Mouse (Mus musculus) thymus, adult 2 months (tissue): ENCODE measurements around the gene Serpina10. TPM values are rescaled to one million over a fixed set of nuclear protein-coding genes. Genes with fewer than 3 reads are reported as not detected.

Experiments used
- DNase-seq: peaks from one replicate; pipeline ENCODE4 v3.0.0; 2021
- H3K27ac ChIP-seq: fragments of 200-500 bp; 2 replicates; pipeline ENCODE4 v1.5.1; 2012; ENCODE audit warnings: low read length, control low read depth; ENCODE audit not compliant: control insufficient read depth, insufficient read depth
- H3K27me3 ChIP-seq: fragments of 200-500 bp; 2 replicates; pipeline ENCODE4 v1.6.1; 2012; ENCODE audit warnings: mild to moderate bottlenecking, low read length, moderate library complexity, mixed read lengths; ENCODE audit not compliant: control insufficient read depth, insufficient read depth
- H3K36me3 ChIP-seq: fragments of 200-500 bp; 2 replicates; pipeline ENCODE4 v1.6.1; 2012; ENCODE audit warnings: mild to moderate bottlenecking, low read length, moderate library complexity; ENCODE audit not compliant: control insufficient read depth, insufficient read depth
- H3K4me1 ChIP-seq: fragments of 200-500 bp; replicated peaks from 2 replicates; pipeline ENCODE4 v1.6.1; 2012; ENCODE audit warnings: low read length; ENCODE audit not compliant: control insufficient read depth, insufficient read depth
- H3K4me3 ChIP-seq: fragments of 200-500 bp; 2 replicates; pipeline ENCODE4 v1.5.1; 2012; ENCODE audit warnings: mild to moderate bottlenecking, low read length, control low read depth, moderate library complexity; ENCODE audit not compliant: control insufficient read depth, insufficient read depth
- CTCF ChIP-seq: fragments of 200-500 bp; IDR thresholded peaks from 2 replicates; pipeline ENCODE4 v1.5.1; 2012; ENCODE audit warnings: mild to moderate bottlenecking, control low read depth, low read length, moderate library complexity, borderline replicate concordance; ENCODE audit not compliant: control insufficient read depth, poor library complexity, insufficient read depth; ENCODE audit errors: extremely low read depth
- POLR2A ChIP-seq: fragments of 200-500 bp; IDR thresholded peaks from 2 replicates; pipeline ENCODE4 v1.6.1; 2012; ENCODE audit warnings: mild to moderate bottlenecking, low read length, control low read depth, moderate library complexity; ENCODE audit not compliant: control insufficient read depth, poor library complexity, insufficient read depth; ENCODE audit errors: extremely low read depth
- WGBS: fragments of 180-500 bp; shearing (Covaris S2); methylation state at CpG from one replicate; pipeline ENCODE4 v1.1.7; 2018; 5-methylcytosine and 5-hydroxymethylcytosine counted together
- polyA plus RNA-seq: library from polyadenylated mRNA; depleted of rRNA; stranded (reverse); fragments of >200 nt; gene quantifications from 2 replicates; pipeline ENCODE4 v1.2.3, GENCODE M21; 2012

Serpina10 gene
- polyA plus RNA-seq, 1 experiment = 0.19 TPM

DNA sequence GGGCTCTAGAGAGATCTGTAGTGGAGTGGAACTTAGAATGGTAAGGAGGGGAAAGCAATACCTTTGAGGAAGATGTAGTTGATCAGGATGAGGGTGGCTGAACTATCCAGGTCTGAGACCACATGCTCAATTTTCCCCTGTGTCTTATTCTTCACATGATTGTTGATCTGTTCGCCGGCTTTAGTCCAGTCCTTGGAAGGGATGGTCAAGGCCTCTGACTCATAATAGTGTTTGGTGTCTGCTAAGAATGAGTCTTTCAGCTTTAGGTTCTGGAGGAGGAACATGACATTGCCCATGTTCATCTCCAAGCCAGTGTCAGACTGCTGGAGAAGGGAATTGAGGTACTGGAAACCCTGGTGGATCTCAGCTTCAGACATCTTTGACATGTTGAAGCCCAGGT is 22.6 kb upstream of the Serpina10 start:
- no peaks in the 10 kb centered on the region for H3K4me1 ChIP-seq
- H3K27me3 ChIP-seq = no peaks in the 10 kb centered on the region
- H3K36me3 ChIP-seq = no peaks in the 10 kb centered on the region
- WGBS = 96% methylated on average over 2 of the region's 2 CpGs
- H3K4me3 ChIP-seq = no peak overlapping the region
- H3K27ac ChIP-seq = no peak overlapping the region
- TF ChIP-seq POLR2A = no peak
- no peak for TF ChIP-seq CTCF
- no peak for DNase-seq

- TF ChIP-seq CTCF (no peak), POLR2A (no peak)
- no peaks in the 10 kb centered on the region for H3K4me1 ChIP-seq
- H3K36me3 ChIP-seq = no peaks in the 10 kb centered on the region
- no peaks in the 10 kb centered on the region for H3K27me3 ChIP-seq
- no peak overlapping the region for H3K27ac ChIP-seq
- no peak overlapping the region for H3K4me3 ChIP-seq
- 77% methylated on average over 2 of the region's 2 CpGs for WGBS
- DNase-seq = no peak
These were observed 15.1 kb upstream of the Serpina10 start for GRCm38 (mm10) chr12:103646314-103646713.

DNA sequence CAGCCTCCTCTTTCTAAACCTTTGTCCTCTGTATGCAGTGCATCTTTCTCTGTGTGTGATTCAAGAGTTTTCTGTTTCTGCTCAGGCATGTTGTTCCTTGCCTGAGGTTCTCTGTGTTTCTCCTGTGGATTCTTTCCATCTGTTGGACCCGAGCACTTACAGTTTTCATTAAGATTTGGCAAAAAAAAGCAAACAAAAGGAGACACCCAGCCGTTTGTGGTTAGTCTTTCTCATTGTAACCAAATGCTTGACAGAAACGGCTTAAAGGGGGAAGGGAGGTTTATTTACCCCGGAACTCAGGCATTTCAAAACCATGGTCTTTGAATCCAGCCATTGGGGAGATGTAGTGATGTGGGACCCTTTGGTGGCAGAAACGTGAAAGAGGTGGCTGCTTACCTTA is 13.4 kb upstream of the Serpina10 start:
- Histone ChIP-seq H3K4me1 (no peaks in the 10 kb centered on the region), H3K36me3 (no peaks in the 10 kb centered on the region), H3K4me3 (no peak overlapping the region), H3K27me3 (no peaks in the 10 kb centered on the region), H3K27ac (no peak overlapping the region)
- no peak for DNase-seq
- TF ChIP-seq CTCF (no peak), POLR2A (no peak)
- WGBS = 32% methylated on average over 5 of the region's 5 CpGs

GRCm38 (mm10) chr12:103643818-103644217 is 12.6 kb upstream of the Serpina10 start:
- Histone ChIP-seq H3K27ac (no peak overlapping the region), H3K36me3 (no peaks in the 10 kb centered on the region), H3K4me3 (no peak overlapping the region), H3K27me3 (no peaks in the 10 kb centered on the region), H3K4me1 (no peaks in the 10 kb centered on the region)
- 90% methylated on average over 3 of the region's 3 CpGs for WGBS
- no peak for TF ChIP-seq POLR2A
- no peak for TF ChIP-seq CTCF
- no peak for DNase-seq

DNA sequence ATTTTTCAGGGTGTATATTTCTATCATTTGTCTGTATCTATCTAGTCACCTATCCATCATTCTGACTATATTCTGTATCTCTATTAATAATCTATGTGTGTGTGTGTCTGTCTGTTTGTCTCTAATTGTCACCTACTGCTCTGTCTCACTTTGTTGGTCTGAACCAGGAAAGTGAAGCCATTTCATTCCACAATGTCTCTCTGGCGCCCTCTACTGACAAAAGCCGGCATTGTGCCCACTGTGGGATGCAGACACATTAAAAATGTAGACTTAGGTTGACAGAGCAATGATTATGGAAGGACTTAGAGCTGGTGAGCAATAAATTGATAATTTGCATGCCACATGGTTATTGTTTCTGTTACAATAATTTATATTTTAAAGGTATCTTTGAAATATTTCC is 12.1 kb upstream of the Serpina10 start:
- H3K27ac ChIP-seq = no peak overlapping the region
- no peak for TF ChIP-seq POLR2A
- no peak for TF ChIP-seq CTCF
- peak; percentile 54 for DNase-seq
- no peaks in the 10 kb centered on the region for H3K27me3 ChIP-seq
- WGBS = 0% methylated on average over 2 of the region's 2 CpGs
- no peaks in the 10 kb centered on the region for H3K4me1 ChIP-seq
- no peak overlapping the region for H3K4me3 ChIP-seq
- no peaks in the 10 kb centered on the region for H3K36me3 ChIP-seq

DNA sequence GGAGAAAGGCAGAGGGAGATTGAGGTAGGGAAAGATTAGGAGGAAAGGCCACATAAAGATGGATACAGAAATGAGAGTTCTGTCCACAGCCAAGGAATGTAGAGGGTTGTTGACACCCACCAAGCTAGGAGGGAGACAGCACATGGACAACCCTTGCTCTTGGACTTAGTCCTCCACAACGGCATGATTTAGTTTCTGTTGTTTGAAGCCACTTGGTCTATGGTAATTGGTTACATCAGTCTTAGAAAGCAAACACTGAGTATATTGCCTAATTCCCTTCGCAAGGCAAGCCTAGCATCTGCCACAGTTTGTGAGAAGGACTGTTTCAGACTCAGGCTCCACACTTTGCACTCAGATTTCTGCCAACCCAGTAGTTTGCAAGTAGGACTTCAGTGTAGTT is 4.6 kb upstream of the Serpina10 start:
- TF ChIP-seq CTCF (no peak), POLR2A (no peak)
- Histone ChIP-seq H3K27me3 (no peaks in the 10 kb centered on the region), H3K36me3 (no peaks in the 10 kb centered on the region), H3K27ac (no peak overlapping the region), H3K4me1 (no peaks in the 10 kb centered on the region), H3K4me3 (no peak overlapping the region)
- WGBS = 89% methylated on average over 2 of the region's 2 CpGs
- no peak for DNase-seq

DNA sequence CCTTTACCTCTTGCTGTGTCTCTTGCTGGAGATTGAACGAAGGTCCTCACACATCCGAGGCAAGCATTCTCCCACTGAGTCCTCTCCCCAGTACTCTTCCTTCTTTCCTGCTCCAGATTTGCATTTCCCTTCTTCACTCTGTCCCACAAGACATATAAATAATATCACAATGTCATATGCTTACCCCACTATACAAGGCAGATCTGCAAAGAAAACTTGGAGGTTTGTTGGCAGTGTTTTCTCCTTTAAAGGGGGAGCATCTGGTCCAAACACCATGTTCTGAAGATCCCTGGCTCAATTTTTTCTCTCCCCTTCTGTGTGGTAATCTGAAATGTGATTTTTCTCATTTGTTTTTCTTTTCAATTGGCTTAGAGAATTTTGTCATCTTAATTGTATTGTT is 3.2 kb upstream of the Serpina10 start:
- Histone ChIP-seq H3K27me3 (no peaks in the 10 kb centered on the region), H3K27ac (no peak overlapping the region), H3K4me3 (no peak overlapping the region), H3K4me1 (no peaks in the 10 kb centered on the region), H3K36me3 (no peaks in the 10 kb centered on the region)
- no peak for TF ChIP-seq CTCF
- TF ChIP-seq POLR2A = no peak
- DNase-seq = no peak
- WGBS = 87% methylated on average over 2 of the region's 2 CpGs
